Mouse (Mus musculus) E14TG2a.4 (cell line): ENCODE data around the gene Wnt5b.

Experiments
- CTCF ChIP-seq: conservative IDR thresholded peaks from 2 replicates; pipeline ENCODE4 v1.5.1; 2014; ENCODE audit warnings: low read length
- POU5F1 ChIP-seq: IDR thresholded peaks from 2 replicates; pipeline ENCODE4 v1.6.1; 2014; ENCODE audit warnings: low read length, borderline replicate concordance

GRCm38 (mm10) chr6:119395421-119396308, 148.5 kb downstream of the Wnt5b start:
- TF ChIP-seq CTCF (no peak), POU5F1 (no peak)
